29 mouse cellular contexts compared by ENCODE assay signal in the genomic region with DNA sequence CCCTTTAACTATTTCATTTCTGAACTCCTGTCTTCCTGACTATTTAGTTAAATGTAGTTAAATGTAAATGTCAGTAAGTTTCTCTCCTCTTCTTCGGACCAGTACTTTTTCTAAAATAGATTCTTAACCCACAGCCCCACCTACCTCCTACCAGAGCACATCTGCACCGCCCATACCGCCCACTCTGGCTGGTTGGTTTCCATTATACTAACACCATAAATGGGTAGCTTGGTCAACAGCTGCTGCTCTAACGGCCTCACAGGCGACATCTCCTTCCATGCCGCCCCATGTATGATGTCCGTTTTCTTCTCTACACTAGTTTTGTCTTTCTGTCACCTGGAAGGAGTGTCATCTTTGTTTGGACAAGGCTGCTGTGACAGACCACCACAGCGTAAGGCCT.
DNase-seq lines count a peak whose midpoint lies in the region; ATAC-seq and TF ChIP-seq lines count a peak whose summit lies in the region.
"Had no signal": no experiment of that assay in that cellular context is flagged by ENCODE, and none has a peak within 500 bp of the region (broad histone marks: within the 10 kb centered on the region; RNA-seq: fewer than 3 reads in every experiment).

No protein-coding gene starts in this region.

- no peak for TF ChIP-seq CTCF in stomach, postnatal 0 days (IDR thresholded peaks at IDR 0.05; ENCODE audit: low read depth)

- H3K9ac ChIP-seq in intestine, embryonic 14.5 days (ENCODE audit: low read length): no peak overlapping the region
- no peak overlapping the region for H3K9ac ChIP-seq in intestine, embryonic 16.5 days (ENCODE audit: low read depth, low read length)
- H3K9ac ChIP-seq in stomach, postnatal 0 days (ENCODE audit: low read length): no peak overlapping the region
- H3K9ac ChIP-seq: forebrain, embryonic 12.5 days; heart, embryonic 13.5 days; hindbrain, embryonic 14.5 days; intestine, embryonic 15.5 days had no signal

- no peaks in the 10 kb centered on the region for H3K9me3 ChIP-seq in intestine, embryonic 14.5 days (ENCODE audit: control insufficient read depth, low read length)
- no peaks in the 10 kb centered on the region for H3K9me3 ChIP-seq in intestine, embryonic 16.5 days (ENCODE audit: control insufficient read depth, low read length)
- no peaks in the 10 kb centered on the region for H3K9me3 ChIP-seq in stomach, postnatal 0 days (ENCODE audit: control insufficient read depth, low read length)
- H3K9me3 ChIP-seq: forebrain, embryonic 12.5 days; G1E; heart, embryonic 10.5 days; heart, embryonic 13.5 days; intestine, embryonic 15.5 days had no signal

- no peak for TF ChIP-seq EP300 in stomach, postnatal 0 days (optimal IDR thresholded peaks at IDR 0.05)

- H3K36me3 ChIP-seq in intestine, embryonic 14.5 days (ENCODE audit: control insufficient read depth, insufficient read depth, low read length): peaks cover 7% of the 10 kb centered on the region; the same call in 1 of the 2 replicates
- H3K36me3 ChIP-seq in intestine, embryonic 16.5 days (ENCODE audit: control insufficient read depth, insufficient read depth, low read length): no peaks in the 10 kb centered on the region
- H3K36me3 ChIP-seq in stomach, postnatal 0 days (ENCODE audit: control insufficient read depth, insufficient read depth, low read length): 0 out of 2 replicates have a peak, but pooled peaks cover 3% of the 10 kb centered on the region
- H3K36me3 ChIP-seq: forebrain, embryonic 12.5 days had no signal

- DNase-seq in intestine, embryonic 14.5 days (ENCODE audit: low spot score): peak; percentile 7
- peak; percentile 31 for DNase-seq in CD4-positive, CD25-positive, alpha-beta regulatory T cell, adult 2 months (ENCODE audit: low read depth, low spot score)
- DNase-seq in spleen, postnatal 10 days (ENCODE audit: low spot score in 2 of 2): no peak
- DNase-seq in stomach, postnatal 0 days (ENCODE audit: low spot score): no peak
- DNase-seq: adrenal gland, adult 2 months; adrenal gland, postnatal 14 days; cerebellum, adult 11 months; cerebellum, adult 2 months; cerebellum, adult 9-11 months; cerebellum, postnatal 25 days; embryo, embryonic 11 days; gastrocnemius, postnatal 14 days; heart, adult 18-20 months; heart, postnatal 14 days; heart, postnatal 4 days; kidney, adult 18-20 months had no signal

- no peak overlapping the region for H3K27ac ChIP-seq in intestine, embryonic 14.5 days (ENCODE audit: low read depth)
- no peak overlapping the region for H3K27ac ChIP-seq in intestine, embryonic 16.5 days (ENCODE audit: low read length)
- H3K27ac ChIP-seq in stomach, postnatal 0 days (replicated peaks): no peak overlapping the region
- H3K27ac ChIP-seq: forebrain, embryonic 12.5 days; heart, embryonic 10.5 days; hindbrain, embryonic 14.5 days; hindbrain, postnatal 0 days; intestine, embryonic 15.5 days had no signal

- no peak for ATAC-seq in intestine, embryonic 14.5 days (replicated peaks; ENCODE audit: low FRiP score, low TSS enrichment, low read depth)
- no peak for ATAC-seq in intestine, embryonic 16.5 days
- ATAC-seq in CD4-positive, CD25-positive, alpha-beta regulatory T cell, adult 4 months: peak; percentile 78
- ATAC-seq in inflammation-experienced regulatory T-cells, adult 6 months: peak; percentile 77
- ATAC-seq in stomach, postnatal 0 days (ENCODE audit: low FRiP score, low TSS enrichment): no peak
- ATAC-seq: forebrain, embryonic 16.5 days; hindbrain, postnatal 0 days; intestine, embryonic 15.5 days; Patski had no signal

- 89% methylated on average over 8 of the region's 8 CpGs for WGBS in intestine, embryonic 14.5 days
- 94% methylated on average over 8 of the region's 8 CpGs for WGBS in intestine, embryonic 16.5 days
- 91% methylated on average over 8 of the region's 8 CpGs for WGBS in stomach, postnatal 0 days

- H3K4me2 ChIP-seq in intestine, embryonic 14.5 days (ENCODE audit: low read length): no peak overlapping the region
- no peak overlapping the region for H3K4me2 ChIP-seq in intestine, embryonic 16.5 days (ENCODE audit: low read depth, low read length)
- no peak overlapping the region for H3K4me2 ChIP-seq in stomach, postnatal 0 days (replicated peaks; ENCODE audit: low read depth)
- H3K4me2 ChIP-seq: forebrain, embryonic 12.5 days; heart, embryonic 13.5 days; hindbrain, embryonic 14.5 days; intestine, embryonic 15.5 days had no signal

- H3K4me1 ChIP-seq in intestine, embryonic 14.5 days (replicated peaks; ENCODE audit: control insufficient read depth, insufficient read depth, low read length): 0 out of 2 replicates have a peak, but pooled peaks cover 2% of the 10 kb centered on the region
- no peaks in the 10 kb centered on the region for H3K4me1 ChIP-seq in intestine, embryonic 16.5 days (ENCODE audit: control insufficient read depth, insufficient read depth, low read length)
- H3K4me1 ChIP-seq in stomach, postnatal 0 days (replicated peaks; ENCODE audit: control insufficient read depth, insufficient read depth): no peaks in the 10 kb centered on the region
- H3K4me1 ChIP-seq: forebrain, embryonic 12.5 days; intestine, embryonic 15.5 days had no signal

- no peaks in the 10 kb centered on the region for H3K27me3 ChIP-seq in intestine, embryonic 14.5 days (replicated peaks; ENCODE audit: control insufficient read depth, insufficient read depth, low read length)
- H3K27me3 ChIP-seq in intestine, embryonic 16.5 days (replicated peaks; ENCODE audit: control insufficient read depth, insufficient read depth, low read length): no peaks in the 10 kb centered on the region
- H3K27me3 ChIP-seq in stomach, postnatal 0 days (ENCODE audit: control insufficient read depth, insufficient read depth, low read length): no peaks in the 10 kb centered on the region
- H3K27me3 ChIP-seq: CH12.LX; heart, embryonic 13.5 days; intestine, embryonic 15.5 days; Patski had no signal

- no peak overlapping the region for H3K4me3 ChIP-seq in intestine, embryonic 14.5 days (ENCODE audit: low read depth, low read length)
- H3K4me3 ChIP-seq in intestine, embryonic 16.5 days (ENCODE audit: low read length): no peak overlapping the region
- H3K4me3 ChIP-seq in stomach, postnatal 0 days (ENCODE audit: low read depth, low read length): no peak overlapping the region
- H3K4me3 ChIP-seq: forebrain, embryonic 12.5 days; heart, embryonic 10.5 days; heart, embryonic 13.5 days; intestine, embryonic 15.5 days had no signal

Comparison
In these comparisons a context has a peak if more than half of its experiments do, and no peak if none do; other contexts are left out.
1. ATAC-seq: peak in CD4-positive, CD25-positive, alpha-beta regulatory T cell, adult 4 months (single experiment) and inflammation-experienced regulatory T-cells, adult 6 months (single experiment); none in intestine, embryonic 14.5 days (single experiment), intestine, embryonic 16.5 days (single experiment) and stomach, postnatal 0 days (single experiment).
2. DNase-seq: peak in intestine, embryonic 14.5 days (single experiment) and CD4-positive, CD25-positive, alpha-beta regulatory T cell, adult 2 months (single experiment); none in spleen, postnatal 10 days (0 of 2) and stomach, postnatal 0 days (single experiment).